Mouse (Mus musculus) gastrocnemius, adult 8-10 months (tissue): Measurements from ENCODE around the gene Usp22. TPM values are rescaled to one million over a fixed set of nuclear protein-coding genes. Genes with fewer than 3 reads are reported as not detected.

ENCODE experiments used
- DNase-seq, 2 experiments: peaks; one replicate each; pipeline ENCODE4 v3.0.0; 2022; ENCODE audit warnings: low spot score in 2 of 2
- total RNA-seq, 4 experiments: library from RNA; stranded (reverse); gene quantifications; 2 replicates each; pipeline ENCODE4 v1.2.4; 2022

The Usp22 gene
- total RNA-seq, 4 experiments from 2014 or later: 13.3 to 16.1 (median 15.7) TPM

GRCm38 (mm10) chr11:61108911-61109361 lies 65.9 kb downstream of the Usp22 start:
- no peak for DNase-seq

- DNase-seq: peak; percentile 67 to 68
Measured at GRCm38 (mm10) chr11:61104241-61104901, 70.5 kb downstream of the Usp22 start.

- no peak for DNase-seq
Measured at GRCm38 (mm10) chr11:61102397-61103339, 72.2 kb downstream of the Usp22 start.

Other genes starting within 250 kb of the Usp22 start
- gene Map2k3, start 243.0 kb downstream of the Usp22 start, total RNA-seq: 100 to 1,000 TPM; 117 to 122 (median 119) TPM
- 10 to 100 TPM; 59.6 to 63.8 (median 62.0) TPM for gene Kcnj12, start 152.5 kb downstream of the Usp22 start, total RNA-seq
- under 1 TPM in 3 of 4 experiments, not detected in 1; 0.19 to 0.29 (median 0.19) TPM for gene Tnfrsf13b, start 48.3 kb downstream of the Usp22 start, total RNA-seq
- gene Aldh3a1, start 32.5 kb upstream of the Usp22 start, total RNA-seq: under 1 TPM; 0.36 to 0.81 (median 0.55) TPM
- gene Aldh3a2, start 92.4 kb upstream of the Usp22 start, total RNA-seq: 10 to 100 TPM in 3 of 4 experiments, 1 to 10 TPM in 1; 9.5 to 16.0 (median 13.4) TPM
- not detected for gene Slc47a2, start 167.8 kb upstream of the Usp22 start, total RNA-seq
- 10 to 100 TPM; 13.9 to 19.3 (median 16.7) TPM for gene Slc47a1, start 203.3 kb upstream of the Usp22 start, total RNA-seq